ENCODE assay signal across 13 mouse cellular contexts in the genomic region with DNA sequence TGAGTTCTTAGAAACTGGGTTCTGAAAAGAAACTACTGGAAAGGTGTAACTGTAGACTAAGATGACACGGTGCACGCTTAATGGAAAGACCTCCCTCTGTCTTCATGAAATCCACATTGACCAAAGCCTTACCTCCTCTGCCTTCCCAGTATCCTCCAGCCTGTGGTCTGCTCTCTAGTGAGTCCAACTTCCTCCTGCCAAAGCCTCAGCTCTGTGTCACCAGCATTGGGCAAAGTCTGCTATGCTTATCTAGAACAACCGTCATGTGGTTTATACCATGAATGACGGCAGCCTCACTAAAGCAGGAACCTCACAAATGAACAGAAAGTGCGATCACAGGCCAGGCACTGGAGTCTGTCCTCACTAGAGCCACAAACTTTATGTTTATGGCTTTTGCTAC. TPM values are rescaled to one million over a fixed set of nuclear protein-coding genes. Genes with fewer than 3 reads are reported as not detected.
A peak's percentile ranks its signal among the peaks of the same experiment; 100 is the strongest.
DNase-seq lines count a peak whose midpoint lies in the region; ATAC-seq and TF ChIP-seq lines count a peak whose summit lies in the region.
"Had no signal": no experiment of that assay in that cellular context is flagged by ENCODE, and none has a peak within 500 bp of the region (broad histone marks: within the 10 kb centered on the region; RNA-seq: fewer than 3 reads in every experiment).

No protein-coding gene starts in this region.

- WGBS in lung, adult 2 months = 54% methylated on average over 5 of the region's 5 CpGs
- 16% methylated on average over 5 of the region's 5 CpGs for WGBS in small intestine, adult 2 months

- peak; percentile 28 for DNase-seq in lung, postnatal 36 days
- DNase-seq in lung, adult 2 months = no peak
- peak; percentile 38 for DNase-seq in liver
- no peak for DNase-seq in kidney, adult 11 months
- DNase-seq in ovary, adult 18-20 months (ENCODE audit: low spot score) = no peak
- DNase-seq in kidney, postnatal 4 days = no peak
- DNase-seq: lung, postnatal 14 days had no signal

- no peak overlapping the region for H3K4me3 ChIP-seq in lung, adult 2 months (replicated peaks; ENCODE audit: extremely low read depth, low read depth, low read length)
- H3K4me3 ChIP-seq in small intestine, adult 2 months (ENCODE audit: low read depth, low read length) = no peak overlapping the region
- H3K4me3 ChIP-seq: hindbrain, embryonic 10.5 days; kidney, embryonic 15.5 days had no signal

- no peak for TF ChIP-seq CTCF in lung, adult 2 months (IDR thresholded peaks at IDR 0.05; ENCODE audit: insufficient read depth, low read length)
- no peak for TF ChIP-seq CTCF in small intestine, adult 2 months (IDR thresholded peaks at IDR 0.05; ENCODE audit: extremely low read depth, insufficient read length, insufficient replicate concordance, low read depth, low read length)

- no peak for TF ChIP-seq POLR2A in lung, adult 2 months (IDR thresholded peaks at IDR 0.05; ENCODE audit: borderline replicate concordance, extremely low read depth, low read depth, low read length)
- TF ChIP-seq POLR2A in small intestine, adult 2 months (IDR thresholded peaks at IDR 0.05; ENCODE audit: low read depth, low read length) = peak; percentile 72; the same call in 1 of the 2 replicates

- no peak for ATAC-seq in erythroblast, adult 5-6 weeks (replicated peaks; ENCODE audit: low FRiP score, poor library complexity, severe bottlenecking)

- 0 out of 2 replicates have a peak, but pooled peaks cover 2% of the 10 kb centered on the region for H3K36me3 ChIP-seq in small intestine, adult 2 months (ENCODE audit: control insufficient read depth, insufficient read depth, low read length)

- peak overlapping the region; percentile 95 for H3K27ac ChIP-seq in small intestine, adult 2 months (ENCODE audit: insufficient read depth, low read depth, low read length)
- H3K27ac ChIP-seq: hindbrain, embryonic 10.5 days; kidney, embryonic 15.5 days had no signal

- no peaks in the 10 kb centered on the region for H3K27me3 ChIP-seq in small intestine, adult 2 months (ENCODE audit: control insufficient read depth, insufficient read depth, low read length)
- H3K27me3 ChIP-seq: CH12.LX; kidney, embryonic 15.5 days had no signal

- no peaks in the 10 kb centered on the region for H3K4me1 ChIP-seq in lung, adult 2 months (ENCODE audit: control insufficient read depth, insufficient read depth, low read length)
- peaks cover 22% of the 10 kb centered on the region for H3K4me1 ChIP-seq in small intestine, adult 2 months (ENCODE audit: control insufficient read depth, insufficient read depth, insufficient read length, low read length)
- H3K4me1 ChIP-seq: kidney, embryonic 15.5 days had no signal

RNA-seq across cellular contexts. Expression of gene Lrrc66, which starts 2.2 kb away (rescaled TPM):
- polyA plus RNA-seq in lung, adult 2 months (2012; rRNA removed) = 0.09 TPM in 1 of 2 replicates, not detected in the other
- 6.2 and 14.8 TPM in 2 replicates for polyA plus RNA-seq in small intestine, adult 2 months (2012; rRNA removed)
- not detected in 2 replicates for total RNA-seq in erythroblast, adult 5-6 weeks (2015; ENCODE audit: low replicate concordance)
- 0.43 TPM in 1 of 2 replicates, not detected in the other for total RNA-seq in erythroblast, adult 5-6 weeks (2017; ENCODE audit: low replicate concordance)
- total RNA-seq: left cerebral cortex, postnatal 25 days had no signal
- polyA plus RNA-seq: hindbrain, embryonic 10.5 days had no signal

RNA-seq across cellular contexts. Expression of gene Sgcb, which starts 17.4 kb away (rescaled TPM):
- polyA plus RNA-seq in lung, adult 2 months (2012; rRNA removed) = 7.7 and 10.5 TPM in 2 replicates
- 0.67 and 1.1 TPM in 2 replicates for polyA plus RNA-seq in small intestine, adult 2 months (2012; rRNA removed)
- 0.19 and 0.42 TPM in 2 replicates for total RNA-seq in erythroblast, adult 5-6 weeks (2015; ENCODE audit: low replicate concordance)
- total RNA-seq in erythroblast, adult 5-6 weeks (2017; ENCODE audit: low replicate concordance) = 0.17 and 0.28 TPM in 2 replicates

RNA-seq across cellular contexts. Expression of gene Spata18, which starts 21.0 kb away (rescaled TPM):
- 22.3 and 24.2 TPM in 2 replicates for polyA plus RNA-seq in lung, adult 2 months (2012; rRNA removed)
- polyA plus RNA-seq in small intestine, adult 2 months (2012; rRNA removed) = 0.14 TPM in 1 of 2 replicates, not detected in the other
- total RNA-seq in erythroblast, adult 5-6 weeks (2015; ENCODE audit: low replicate concordance) = not detected in 2 replicates
- total RNA-seq in erythroblast, adult 5-6 weeks (2017; ENCODE audit: low replicate concordance) = not detected in 2 replicates
- total RNA-seq: CH12.LX had no signal

Comparison
In these comparisons a context has a peak if more than half of its experiments do, and no peak if none do; other contexts are left out.
1. DNase-seq: peak in lung, postnatal 36 days (single experiment) and liver (single experiment); none in lung, adult 2 months (single experiment), kidney, adult 11 months (single experiment), ovary, adult 18-20 months (single experiment) and kidney, postnatal 4 days (0 of 2).
2. RNA of gene Spata18, which starts 21.0 kb away (polyA plus RNA-seq): 22.3 to 24.2 TPM in lung, adult 2 months; 0.14 TPM in small intestine, adult 2 months; every median in the first group is over 10 times any median in the second.